Mouse (Mus musculus) right cerebral cortex, adult 18-20 months (tissue): ENCODE data around the gene Triml2.
A peak's percentile ranks its signal among the peaks of the same experiment; 100 is the strongest.

Source experiments
- DNase-seq: peaks from one replicate; pipeline ENCODE4 v3.0.0; 2022; ENCODE audit warnings: mixed read lengths

Triml2 gene

GRCm38 (mm10) chr8:43180054-43180690 lies at the start of gene Triml2:
Triml2 (plus strand) TSS chr8:43180541.
- DNase-seq, result no peak

DNA sequence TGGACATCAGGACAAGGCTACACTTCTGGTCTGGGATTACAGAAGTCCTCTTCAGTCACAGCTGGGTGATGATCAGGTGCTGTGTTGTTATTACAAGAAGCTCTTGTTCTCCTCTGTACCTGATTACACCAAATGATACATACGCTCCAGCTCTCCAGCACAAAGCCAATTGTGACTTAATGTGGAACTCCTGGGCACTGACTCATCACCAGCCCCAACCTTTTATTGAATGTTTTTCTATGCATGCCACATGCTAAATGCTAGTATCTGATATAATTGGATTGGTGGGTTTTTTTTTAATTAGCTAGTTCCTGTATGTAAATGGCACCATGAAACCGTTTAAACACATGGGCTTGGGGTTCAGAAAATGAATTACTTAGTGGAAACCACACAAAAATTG lies 39.0 kb upstream of the Triml2 start, which contains the start of gene Triml1:
TSS of gene Triml1 (minus strand) at position 101 of the 400 bp plus-strand sequence.
- DNase-seq, result no peak

GRCm38 (mm10) chr8:43149307-43149706 lies 31.0 kb upstream of the Triml2 start:
- DNase-seq, result no peak

DNA sequence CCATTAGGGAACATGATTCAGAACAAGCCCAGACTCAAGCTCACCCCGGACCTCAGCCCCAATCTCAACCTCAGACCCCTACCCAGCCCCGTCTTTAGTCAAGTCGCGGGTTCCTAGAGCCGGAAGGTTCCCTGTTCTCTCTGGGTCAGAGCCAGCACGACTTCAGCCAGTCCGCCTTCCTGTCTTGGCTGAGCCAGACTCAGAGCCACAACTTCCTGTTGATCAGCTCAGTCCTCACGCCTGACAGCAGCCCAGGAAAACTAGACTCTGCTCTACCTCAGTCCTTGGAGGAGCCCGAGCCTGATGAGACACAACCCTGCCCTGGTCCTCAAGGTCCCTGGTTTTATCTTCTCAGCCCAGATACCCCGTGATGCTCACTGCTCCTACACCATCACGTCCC lies 17.1 kb upstream of the Triml2 start:
- DNase-seq, result no peak

DNA sequence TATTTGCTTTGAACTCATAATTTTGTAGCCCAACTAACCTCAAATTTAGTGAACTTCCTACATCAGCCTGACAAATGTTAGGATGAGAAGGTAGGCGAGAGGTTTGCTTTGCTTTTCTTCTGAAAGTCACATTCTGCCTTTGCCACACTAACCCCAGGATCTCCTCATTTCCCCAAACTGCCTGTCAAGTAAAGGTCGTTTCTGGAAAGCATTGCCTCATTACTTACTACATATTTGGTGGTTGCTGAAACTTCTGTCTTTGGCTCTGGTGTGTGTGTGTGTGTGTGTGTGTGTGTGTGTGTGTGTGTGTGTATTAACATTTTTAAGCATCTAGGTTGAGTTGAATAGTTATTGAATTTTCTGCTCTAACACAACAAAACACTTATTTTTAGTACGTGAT lies 15.9 kb upstream of the Triml2 start:
- no peak for DNase-seq

- peak; percentile 36 for DNase-seq
Observed at GRCm38 (mm10) chr8:43168083-43168482, 12.3 kb upstream of the Triml2 start.

- no peak for DNase-seq
Observed at GRCm38 (mm10) chr8:43169249-43169755, 11.0 kb upstream of the Triml2 start.

DNA sequence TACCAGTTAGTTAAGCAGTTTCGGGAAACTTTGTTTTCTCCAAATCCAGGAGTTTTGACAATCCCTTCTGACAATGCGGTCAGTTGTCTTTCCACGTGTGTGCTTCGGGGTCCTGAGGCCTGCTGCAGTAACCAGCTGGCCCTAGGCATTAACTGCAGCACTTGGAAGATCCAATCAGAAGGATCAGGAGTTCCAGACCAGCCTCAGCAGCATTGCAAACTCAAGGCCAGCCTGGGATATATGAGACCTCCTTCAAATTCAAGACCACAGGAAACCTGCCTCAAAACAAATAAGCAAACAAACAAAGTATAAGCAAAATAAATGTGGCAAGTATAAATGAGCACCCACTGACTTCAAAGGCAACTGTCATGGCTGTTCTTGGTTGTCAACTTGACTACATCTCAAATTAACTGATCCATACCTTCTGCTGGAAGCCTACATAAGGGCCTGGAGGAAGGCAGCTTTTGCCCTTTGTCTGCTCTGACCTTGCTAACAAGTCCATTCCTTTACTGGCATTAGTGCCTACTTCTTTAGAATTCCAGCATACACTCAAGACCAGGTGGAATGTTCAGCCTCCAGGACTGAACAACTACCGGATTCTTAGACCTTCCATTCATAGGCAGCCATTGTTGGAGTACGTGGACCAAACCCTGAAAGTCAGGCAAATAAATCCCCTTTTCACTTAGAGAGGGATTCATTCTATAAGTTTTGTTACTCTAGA lies 3.4 kb upstream of the Triml2 start:
- DNase-seq, result no peak

GRCm38 (mm10) chr8:43178263-43178662 lies 2.1 kb upstream of the Triml2 start:
- no peak for DNase-seq

DNA sequence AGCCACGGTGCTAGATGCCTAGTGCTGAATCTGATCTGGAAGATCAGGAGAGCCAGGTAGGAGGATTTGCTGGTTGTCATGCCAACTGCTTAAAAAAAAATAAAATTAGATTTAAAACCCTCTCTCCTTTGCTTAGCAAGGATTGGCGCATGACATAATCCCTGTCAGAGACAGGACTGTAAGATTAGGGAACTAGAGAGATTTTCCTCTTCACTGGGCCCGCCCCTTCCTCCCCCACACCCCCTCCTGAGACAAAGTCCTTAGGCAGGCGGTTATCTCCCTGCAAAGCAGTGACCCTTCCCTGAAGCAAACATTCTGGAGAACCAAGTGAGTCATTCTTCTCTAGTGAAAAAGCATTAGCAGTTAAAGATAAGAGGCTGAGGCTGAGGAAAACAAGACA lies 1.2 kb upstream of the Triml2 start:
- DNase-seq, result peak; percentile 5

- DNase-seq, result no peak
Observed at GRCm38 (mm10) chr8:43182281-43182680, 1.9 kb downstream of the Triml2 start.

DNA sequence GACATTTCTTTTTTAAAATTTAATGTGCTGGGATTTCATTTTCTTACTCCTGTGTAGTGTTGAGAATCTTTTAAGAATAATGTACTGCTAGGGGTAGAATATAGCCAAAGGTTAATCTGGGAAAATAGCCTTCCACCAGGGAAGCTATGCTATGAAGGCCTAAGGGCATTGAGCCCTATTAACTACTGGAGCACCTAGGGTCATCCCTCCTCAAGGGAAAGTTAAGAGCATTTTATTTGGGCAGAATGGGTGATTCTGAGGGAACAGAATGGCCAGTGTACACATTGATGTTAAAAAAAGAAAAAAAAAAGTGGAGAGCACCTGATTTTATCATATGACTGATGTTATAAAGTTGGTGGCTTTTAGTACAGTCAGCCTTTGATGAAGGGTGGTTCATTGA lies 35.2 kb downstream of the Triml2 start:
- no peak for DNase-seq

DNA sequence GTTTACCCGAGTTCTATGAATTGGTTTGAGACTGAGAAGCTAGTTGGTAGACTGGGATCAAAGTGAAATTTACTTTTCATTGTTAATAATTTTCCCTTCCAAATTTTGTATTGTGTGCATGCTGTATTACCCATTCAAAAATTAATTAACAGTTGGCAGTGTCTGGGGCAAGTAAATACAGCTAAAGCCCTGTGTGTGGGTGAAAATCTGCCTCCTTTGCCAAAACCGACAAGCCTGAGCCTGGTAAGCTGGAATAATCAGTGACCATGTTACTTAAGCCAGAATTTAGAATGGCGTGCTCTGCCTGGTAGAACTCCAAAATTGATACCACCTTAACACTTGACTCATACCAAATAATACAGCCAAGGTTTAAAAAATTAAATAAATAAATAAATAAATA lies 63.0 kb downstream of the Triml2 start:
- DNase-seq, result no peak
